ENCODE assay signal across 8 mouse cellular contexts in the genomic region with DNA sequence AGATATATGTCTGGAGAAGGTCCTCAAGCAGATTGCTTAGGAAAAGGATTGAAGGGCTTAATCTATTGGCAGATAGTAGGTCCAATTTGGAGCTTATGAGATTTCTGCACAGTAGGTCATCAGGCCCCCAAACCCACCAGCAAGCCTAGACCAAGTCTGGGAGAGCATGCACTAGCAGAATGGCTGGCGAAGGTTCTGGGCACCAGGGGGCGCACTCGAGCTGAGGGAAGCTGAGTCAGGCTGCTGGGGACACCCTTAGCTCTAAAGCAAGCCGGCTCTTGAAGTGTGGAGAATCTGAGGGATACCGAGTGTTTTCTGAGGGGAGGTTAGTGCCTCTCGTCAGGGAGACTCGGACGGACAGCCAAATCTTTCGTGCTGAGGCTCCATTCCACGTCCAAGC. TPM values are rescaled to one million over a fixed set of nuclear protein-coding genes. Genes with fewer than 3 reads are reported as not detected.
DNase-seq lines count a peak whose midpoint lies in the region; ATAC-seq lines count a peak whose summit lies in the region.

No protein-coding gene starts in this region.

- H3K4me2 ChIP-seq in hindbrain, embryonic 14.5 days (replicated peaks) = peak overlapping the region; percentile 98

- peak overlapping the region; percentile 95 for H3K27ac ChIP-seq in hindbrain, embryonic 14.5 days

- H3K4me3 ChIP-seq in hindbrain, embryonic 14.5 days (replicated peaks; ENCODE audit: low read length) = peak overlapping the region; percentile 59

- no peaks in the 10 kb centered on the region for H3K36me3 ChIP-seq in hindbrain, embryonic 14.5 days (replicated peaks; ENCODE audit: control insufficient read depth, insufficient read depth)

- H3K27me3 ChIP-seq in hindbrain, embryonic 14.5 days (ENCODE audit: control insufficient read depth, insufficient read depth, low read length) = no peaks in the 10 kb centered on the region

- no peaks in the 10 kb centered on the region for H3K9me3 ChIP-seq in hindbrain, embryonic 14.5 days (ENCODE audit: control insufficient read depth, low read length)

- ATAC-seq in hindbrain, embryonic 14.5 days (ENCODE audit: low FRiP score) = peak; percentile 51; the same call in 1 of the 2 replicates

- 0% methylated on average over 10 of the region's 10 CpGs for WGBS in hindbrain, embryonic 14.5 days

- H3K4me1 ChIP-seq in hindbrain, embryonic 14.5 days (replicated peaks; ENCODE audit: control insufficient read depth, insufficient read depth, low read length) = peaks cover 27% of the 10 kb centered on the region

- peak overlapping the region; percentile 88 for H3K9ac ChIP-seq in hindbrain, embryonic 14.5 days

- peak; percentile 93 for DNase-seq in NIH3T3 (ENCODE audit: low read depth)
- peak; percentile 100 for DNase-seq in cerebellum, postnatal 25 days
- peak; percentile 98 to 99 for DNase-seq in frontal cortex, postnatal 25 days (ENCODE audit: low spot score in 2 of 2)
- DNase-seq in hindbrain, embryonic 14.5 days (ENCODE audit: low spot score) = peak; percentile 97
- peak; percentile 95 to 97 for DNase-seq in layer of hippocampus, postnatal 36 days
- DNase-seq in lung, postnatal 36 days = peak; percentile 97
- DNase-seq in retina, embryonic 14.5 days (ENCODE audit: low spot score) = peak; percentile 97
- DNase-seq in thymus, postnatal 36 days = peak; percentile 95 to 99

RNA-seq across cellular contexts. Expression of a gene that starts 1.2 kb away (rescaled TPM):
- 13.8 and 15.2 TPM in 2 replicates for polyA plus RNA-seq in hindbrain, embryonic 14.5 days (2014; fragmentation: Nextera tagmentation; extraction: Ambion mirVana)
- 10 to 100 TPM; 50.7 to 51.3 TPM for total RNA-seq in layer of hippocampus, postnatal 36 days (2021)

RNA-seq across cellular contexts. Expression of a gene that starts 17.0 kb away (rescaled TPM):
- 3.5 and 4.2 TPM in 2 replicates for polyA plus RNA-seq in hindbrain, embryonic 14.5 days (2014; fragmentation: Nextera tagmentation; extraction: Ambion mirVana)
- 1 to 10 TPM; 1.1 TPM for total RNA-seq in layer of hippocampus, postnatal 36 days (2021)

RNA-seq across cellular contexts. Expression of a gene that starts 20.4 kb away (rescaled TPM):
- polyA plus RNA-seq in hindbrain, embryonic 14.5 days (2014; fragmentation: Nextera tagmentation; extraction: Ambion mirVana) = 2.8 and 3.1 TPM in 2 replicates
- total RNA-seq in layer of hippocampus, postnatal 36 days (2021) = 1 to 10 TPM in 1 of 2 experiments, under 1 TPM in 1; 0.90 to 1.3 TPM

RNA-seq across cellular contexts. Expression of a gene that starts 43.7 kb away (rescaled TPM):
- polyA plus RNA-seq in hindbrain, embryonic 14.5 days (2014; fragmentation: Nextera tagmentation; extraction: Ambion mirVana) = 74.5 and 83.2 TPM in 2 replicates
- 100 to 1,000 TPM; 126 to 130 TPM for total RNA-seq in layer of hippocampus, postnatal 36 days (2021)

RNA-seq across cellular contexts. Expression of a gene that starts 57.6 kb away (rescaled TPM):
- 136 and 159 TPM in 2 replicates for polyA plus RNA-seq in hindbrain, embryonic 14.5 days (2014; fragmentation: Nextera tagmentation; extraction: Ambion mirVana)
- 100 to 1,000 TPM; 283 to 291 TPM for total RNA-seq in layer of hippocampus, postnatal 36 days (2021)

Comparison
In these comparisons a context has a peak if more than half of its experiments do, and no peak if none do; other contexts are left out.
1. Peak in every context shown above with its lines: DNase-seq, ATAC-seq, H3K4me3 ChIP-seq and H3K27ac ChIP-seq.